ENCODE assay signal across 9 mouse cellular contexts in the genomic region with DNA sequence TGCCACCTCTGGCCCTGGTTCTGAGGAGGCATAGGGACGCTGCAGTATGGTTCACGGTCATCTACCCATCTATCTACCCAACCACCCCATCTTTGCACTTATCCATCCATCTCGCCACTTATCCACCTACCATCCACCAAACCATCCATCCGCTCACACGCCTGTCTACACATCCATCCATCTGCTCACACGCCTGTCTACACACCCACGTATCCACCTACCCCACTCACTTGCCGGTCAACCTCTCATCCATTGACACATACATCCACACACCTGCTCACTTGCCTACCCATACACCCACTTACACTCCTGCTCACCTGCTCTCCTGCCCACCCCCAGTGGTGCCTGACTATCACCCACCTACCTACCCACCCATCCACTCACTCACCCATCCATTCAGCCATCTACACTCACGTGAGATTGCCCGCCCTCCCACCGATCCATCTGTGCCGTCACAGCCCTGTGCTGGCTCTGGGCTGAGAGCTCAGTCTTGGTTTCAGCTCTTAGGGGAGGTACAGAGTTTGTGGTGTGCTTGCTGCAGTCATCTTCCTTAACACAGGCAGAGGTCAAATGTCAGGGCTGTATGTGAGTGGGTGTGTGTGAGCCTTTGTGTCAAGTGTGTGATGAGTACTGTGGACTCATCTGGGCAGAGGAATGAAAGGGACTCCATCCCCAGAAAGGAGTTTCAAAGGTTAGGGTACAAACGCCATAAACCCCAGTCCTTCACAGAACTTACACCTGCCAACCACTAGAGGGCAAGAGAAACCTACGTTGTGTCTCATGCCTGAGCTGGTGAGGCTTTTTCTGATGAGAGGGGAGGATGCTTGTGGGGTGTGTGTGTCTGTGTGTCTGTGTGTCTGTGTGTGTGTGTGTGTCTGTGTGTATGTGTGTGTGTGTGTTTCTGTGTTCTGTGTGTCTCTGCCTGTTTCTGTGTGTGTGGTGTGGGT. TPM values are rescaled to one million over a fixed set of nuclear protein-coding genes. Genes with fewer than 3 reads are reported as not detected.
DNase-seq lines count a peak whose midpoint lies in the region; ATAC-seq and TF ChIP-seq lines count a peak whose summit lies in the region.
"Had no signal": no experiment of that assay in that cellular context is flagged by ENCODE, and none has a peak within 500 bp of the region (broad histone marks: within the 10 kb centered on the region; RNA-seq: fewer than 3 reads in every experiment).

No protein-coding gene starts in this region.

- WGBS in limb, embryonic 14.5 days = 62% methylated on average over 14 of the region's 14 CpGs
- 65% methylated on average over 14 of the region's 14 CpGs for WGBS in neural tube, embryonic 11.5 days

- TF ChIP-seq EP300 in ES-Bruce4 (IDR thresholded peaks at IDR 0.05; ENCODE audit: insufficient read depth, low read depth, low read length) = no peak

- H3K27ac ChIP-seq in ES-Bruce4 (ENCODE audit: insufficient read depth, low read length) = no peak overlapping the region
- no peak overlapping the region for H3K27ac ChIP-seq in limb, embryonic 14.5 days (replicated peaks; ENCODE audit: low read depth, low read length)
- H3K27ac ChIP-seq in neural tube, embryonic 11.5 days (ENCODE audit: low read depth, low read length) = no peak overlapping the region

- no peak overlapping the region for H3K4me3 ChIP-seq in ES-Bruce4 (ENCODE audit: low read depth, low read length)
- no peak overlapping the region for H3K4me3 ChIP-seq in limb, embryonic 14.5 days (replicated peaks; ENCODE audit: low read length)
- H3K4me3 ChIP-seq in neural tube, embryonic 11.5 days (ENCODE audit: low read depth, low read length) = no peak overlapping the region
- H3K4me3 ChIP-seq: megakaryocyte, embryonic 14.5 days had no signal

- TF ChIP-seq CTCF in ES-Bruce4 (IDR thresholded peaks at IDR 0.05; ENCODE audit: low read depth, low read length) = peak; percentile 59

- no peaks in the 10 kb centered on the region for H3K27me3 ChIP-seq in ES-Bruce4 (ENCODE audit: control insufficient read depth, insufficient read depth, low read length, poor library complexity, severe bottlenecking)
- no peaks in the 10 kb centered on the region for H3K27me3 ChIP-seq in limb, embryonic 14.5 days (ENCODE audit: control insufficient read depth, insufficient read depth, low read length)
- no peaks in the 10 kb centered on the region for H3K27me3 ChIP-seq in neural tube, embryonic 11.5 days (ENCODE audit: control insufficient read depth, insufficient read depth, low read length)

- peak; percentile 89 for ATAC-seq in frontal cortex, adult (ENCODE audit: low TSS enrichment)
- peak; percentile 76; the same call in 1 of the 2 replicates for ATAC-seq in limb, embryonic 14.5 days (ENCODE audit: low FRiP score, low read depth)
- ATAC-seq in neural tube, embryonic 11.5 days (ENCODE audit: insufficient read depth, low FRiP score, low TSS enrichment) = no peak

- DNase-seq in frontal cortex, postnatal 14 days (ENCODE audit: low spot score in 2 of 2) = no peak
- peak; percentile 63 for DNase-seq in embryo, embryonic 10 days (ENCODE audit: low spot score)
- DNase-seq in induced T-regulatory cell, adult 2 months (ENCODE audit: low read depth) = peak; percentile 56
- no peak for DNase-seq in limb, embryonic 14.5 days (ENCODE audit: low spot score)
- peak; percentile 47 for DNase-seq in neural tube, embryonic 11.5 days (ENCODE audit: low spot score)
- DNase-seq in ovary, postnatal 14 days (ENCODE audit: low spot score) = no peak

- H3K4me1 ChIP-seq in ES-Bruce4 (ENCODE audit: control insufficient read depth, insufficient read depth, low read length) = no peaks in the 10 kb centered on the region
- no peaks in the 10 kb centered on the region for H3K4me1 ChIP-seq in limb, embryonic 14.5 days (ENCODE audit: control insufficient read depth, insufficient read depth, low read length)
- no peaks in the 10 kb centered on the region for H3K4me1 ChIP-seq in neural tube, embryonic 11.5 days (ENCODE audit: control insufficient read depth, insufficient read depth, low read length)
- H3K4me1 ChIP-seq: megakaryocyte, embryonic 14.5 days had no signal

- no peak for TF ChIP-seq POLR2A in ES-Bruce4 (IDR thresholded peaks at IDR 0.05; ENCODE audit: insufficient read depth, low read length)
- TF ChIP-seq POLR2A in limb, embryonic 14.5 days (IDR thresholded peaks at IDR 0.05; ENCODE audit: borderline replicate concordance, extremely low read depth, insufficient read depth, insufficient read length) = no peak

- no peak overlapping the region for H3K9ac ChIP-seq in ES-Bruce4 (ENCODE audit: low read depth, poor library complexity, severe bottlenecking)
- 0 out of 2 replicates have a peak overlapping the region, but pooled peaks have one; percentile 25 for H3K9ac ChIP-seq in limb, embryonic 14.5 days (ENCODE audit: low read depth, low read length, severe bottlenecking)
- no peak overlapping the region for H3K9ac ChIP-seq in neural tube, embryonic 11.5 days (ENCODE audit: low read length)

- H3K9me3 ChIP-seq in ES-Bruce4 (replicated peaks; ENCODE audit: control insufficient read depth, insufficient read depth, low read length, poor library complexity, severe bottlenecking) = no peaks in the 10 kb centered on the region
- no peaks in the 10 kb centered on the region for H3K9me3 ChIP-seq in limb, embryonic 14.5 days (ENCODE audit: control insufficient read depth, low read length)
- H3K9me3 ChIP-seq in neural tube, embryonic 11.5 days (ENCODE audit: control insufficient read depth, low read length) = no peaks in the 10 kb centered on the region
- H3K9me3 ChIP-seq: megakaryocyte, embryonic 14.5 days had no signal

- no peaks in the 10 kb centered on the region for H3K36me3 ChIP-seq in ES-Bruce4 (ENCODE audit: control insufficient read depth, insufficient read depth, low read length, poor library complexity, severe bottlenecking)
- no peaks in the 10 kb centered on the region for H3K36me3 ChIP-seq in limb, embryonic 14.5 days (ENCODE audit: control insufficient read depth, insufficient read depth, low read length)
- H3K36me3 ChIP-seq in neural tube, embryonic 11.5 days (ENCODE audit: control insufficient read depth, insufficient read depth, low read length) = no peaks in the 10 kb centered on the region

- H3K4me2 ChIP-seq in limb, embryonic 14.5 days (replicated peaks; ENCODE audit: low read depth, low read length, severe bottlenecking) = no peak overlapping the region
- H3K4me2 ChIP-seq in neural tube, embryonic 11.5 days (ENCODE audit: low read depth) = no peak overlapping the region

RNA-seq across cellular contexts. Expression of a gene that starts 22.6 kb away (rescaled TPM):
- not detected in 2 replicates for polyA plus RNA-seq in ES-Bruce4 (2011; ENCODE audit: insufficient read depth, insufficient read length, low read depth, missing spikeins)
- polyA plus RNA-seq in limb, embryonic 14.5 days (2012; rRNA removed) = not detected in 2 replicates
- polyA plus RNA-seq in limb, embryonic 14.5 days (2014; fragmentation: Nextera tagmentation; extraction: Ambion mirVana) = 0.10 TPM in 1 of 2 replicates, not detected in the other
- not detected in 2 replicates for polyA plus RNA-seq in neural tube, embryonic 11.5 days (2014; fragmentation: Nextera tagmentation; extraction: Ambion mirVana)

RNA-seq across cellular contexts. Expression of a gene that starts 39.1 kb away (rescaled TPM):
- 12.1 and 15.8 TPM in 2 replicates for polyA plus RNA-seq in ES-Bruce4 (2011; ENCODE audit: insufficient read depth, insufficient read length, low read depth, missing spikeins)
- polyA plus RNA-seq in limb, embryonic 14.5 days (2012; rRNA removed) = 22.4 and 23.9 TPM in 2 replicates
- 20.6 and 20.7 TPM in 2 replicates for polyA plus RNA-seq in limb, embryonic 14.5 days (2014; fragmentation: Nextera tagmentation; extraction: Ambion mirVana)
- polyA plus RNA-seq in neural tube, embryonic 11.5 days (2014; fragmentation: Nextera tagmentation; extraction: Ambion mirVana) = 8.5 and 10.5 TPM in 2 replicates

RNA-seq across cellular contexts. Expression of a gene that starts 53.6 kb away (rescaled TPM):
- 44.8 and 47.2 TPM in 2 replicates for polyA plus RNA-seq in ES-Bruce4 (2011; ENCODE audit: insufficient read depth, insufficient read length, low read depth, missing spikeins)
- polyA plus RNA-seq in limb, embryonic 14.5 days (2012; rRNA removed) = 49.2 and 59.0 TPM in 2 replicates
- 11.8 and 12.3 TPM in 2 replicates for polyA plus RNA-seq in limb, embryonic 14.5 days (2014; fragmentation: Nextera tagmentation; extraction: Ambion mirVana)
- polyA plus RNA-seq in neural tube, embryonic 11.5 days (2014; fragmentation: Nextera tagmentation; extraction: Ambion mirVana) = 15.2 and 18.6 TPM in 2 replicates

Comparison
In these comparisons a context has a peak if more than half of its experiments do, and no peak if none do; other contexts are left out.
1. DNase-seq: peak in embryo, embryonic 10 days (single experiment), induced T-regulatory cell, adult 2 months (single experiment) and neural tube, embryonic 11.5 days (single experiment); none in frontal cortex, postnatal 14 days (0 of 2), limb, embryonic 14.5 days (single experiment) and ovary, postnatal 14 days (single experiment).